Mouse (Mus musculus) thymus, postnatal 25 days (tissue): Measurements from ENCODE around the gene Spata21.

Experiments used
- DNase-seq: peaks from one replicate; pipeline ENCODE4 v3.0.0; 2022

The Spata21 gene

GRCm38 (mm10) chr4:141088033-141088432 lies at the start of gene Spata21:
Spata21 (plus strand) TSS chr4:141088333.
- no peak for DNase-seq

- DNase-seq = no peak
Observed at GRCm38 (mm10) chr4:141041117-141041516, 47.0 kb upstream of the Spata21 start.

- DNase-seq = peak; percentile 70
Observed at GRCm38 (mm10) chr4:141044816-141045215, 43.3 kb upstream of the Spata21 start.

- DNase-seq = no peak
Observed at GRCm38 (mm10) chr4:141048810-141049475, 39.2 kb upstream of the Spata21 start.

GRCm38 (mm10) chr4:141049476-141049835 lies 38.7 kb upstream of the Spata21 start:
- no peak for DNase-seq

- DNase-seq = no peak
Observed at GRCm38 (mm10) chr4:141052442-141052841, 35.7 kb upstream of the Spata21 start.

- DNase-seq = no peak
Observed at GRCm38 (mm10) chr4:141053138-141053537, 35.0 kb upstream of the Spata21 start.

- DNase-seq = no peak
Observed at GRCm38 (mm10) chr4:141053568-141054161, 34.5 kb upstream of the Spata21 start.

- no peak for DNase-seq
Observed at GRCm38 (mm10) chr4:141056970-141057369, 31.2 kb upstream of the Spata21 start.

- no peak for DNase-seq
Observed at GRCm38 (mm10) chr4:141058835-141059234, 29.3 kb upstream of the Spata21 start.

GRCm38 (mm10) chr4:141059616-141060425 lies 28.3 kb upstream of the Spata21 start:
- no peak for DNase-seq

GRCm38 (mm10) chr4:141060426-141061301 lies 27.5 kb upstream of the Spata21 start, which contains the start of gene Crocc:
Crocc (minus strand) TSS chr4:141060550.
- DNase-seq = peak; percentile 100

GRCm38 (mm10) chr4:141064104-141064659 lies 24.0 kb upstream of the Spata21 start:
- DNase-seq = no peak

- DNase-seq = peak; percentile 84
Observed at GRCm38 (mm10) chr4:141065123-141065522, 23.0 kb upstream of the Spata21 start.

GRCm38 (mm10) chr4:141066709-141067515 lies 21.2 kb upstream of the Spata21 start:
- no peak for DNase-seq

- no peak for DNase-seq
Observed at GRCm38 (mm10) chr4:141067516-141068046, 20.6 kb upstream of the Spata21 start.

GRCm38 (mm10) chr4:141068655-141069054 lies 19.5 kb upstream of the Spata21 start:
- no peak for DNase-seq

GRCm38 (mm10) chr4:141069731-141070130 lies 18.4 kb upstream of the Spata21 start:
- peak; percentile 50 for DNase-seq

- no peak for DNase-seq
Observed at GRCm38 (mm10) chr4:141072502-141072901, 15.6 kb upstream of the Spata21 start.

GRCm38 (mm10) chr4:141073661-141074060 lies 14.5 kb upstream of the Spata21 start:
- no peak for DNase-seq

GRCm38 (mm10) chr4:141074109-141074508 lies 14.0 kb upstream of the Spata21 start:
- no peak for DNase-seq
